Mouse (Mus musculus) 416B (cell line): ENCODE results near the gene Narfl.
"Not testable (repeated sequence)": the region's sequence is repeated elsewhere in the genome, so short reads cannot be mapped to it uniquely, and the experiment has no call there.

Experiments
- DNase-seq: peaks from one replicate; pipeline ENCODE4 v3.0.0; 2011; ENCODE audit warnings: low read depth

Gene Narfl

GRCm38 (mm10) chr17:25802825-25803517 is 29.4 kb downstream of the Narfl start:
- peak; percentile 52 for DNase-seq

- no peak for DNase-seq
Observed at GRCm38 (mm10) chr17:25806507-25806906, 32.9 kb downstream of the Narfl start.

DNA sequence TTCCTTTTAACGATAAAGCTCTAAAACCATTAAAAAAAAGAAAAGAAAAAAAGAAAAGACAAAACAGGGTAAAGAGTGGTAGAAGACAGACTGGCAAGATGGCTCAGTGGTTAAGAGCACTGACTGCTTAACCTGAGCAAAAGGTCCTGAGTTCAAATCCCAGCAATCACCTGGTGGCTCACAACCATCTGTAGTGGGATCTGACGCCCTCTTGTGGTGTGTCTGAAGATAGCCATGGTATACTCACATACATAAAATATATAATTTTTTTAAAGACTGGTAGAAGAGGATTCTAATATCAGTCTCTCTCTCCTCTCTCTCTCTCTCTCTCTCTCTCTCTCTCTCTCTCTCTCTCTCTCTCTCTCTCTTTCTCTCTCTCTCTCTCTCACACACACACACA is 33.9 kb downstream of the Narfl start:
- not testable (repeated sequence) for DNase-seq

GRCm38 (mm10) chr17:25808028-25808427 is 34.5 kb downstream of the Narfl start:
- no peak for DNase-seq

- no peak for DNase-seq
Observed at GRCm38 (mm10) chr17:25808789-25809605, 35.4 kb downstream of the Narfl start, which contains the start of gene Fbxl16. Gene Fbxl16 (plus strand): TSS chr17:25809085.

DNA sequence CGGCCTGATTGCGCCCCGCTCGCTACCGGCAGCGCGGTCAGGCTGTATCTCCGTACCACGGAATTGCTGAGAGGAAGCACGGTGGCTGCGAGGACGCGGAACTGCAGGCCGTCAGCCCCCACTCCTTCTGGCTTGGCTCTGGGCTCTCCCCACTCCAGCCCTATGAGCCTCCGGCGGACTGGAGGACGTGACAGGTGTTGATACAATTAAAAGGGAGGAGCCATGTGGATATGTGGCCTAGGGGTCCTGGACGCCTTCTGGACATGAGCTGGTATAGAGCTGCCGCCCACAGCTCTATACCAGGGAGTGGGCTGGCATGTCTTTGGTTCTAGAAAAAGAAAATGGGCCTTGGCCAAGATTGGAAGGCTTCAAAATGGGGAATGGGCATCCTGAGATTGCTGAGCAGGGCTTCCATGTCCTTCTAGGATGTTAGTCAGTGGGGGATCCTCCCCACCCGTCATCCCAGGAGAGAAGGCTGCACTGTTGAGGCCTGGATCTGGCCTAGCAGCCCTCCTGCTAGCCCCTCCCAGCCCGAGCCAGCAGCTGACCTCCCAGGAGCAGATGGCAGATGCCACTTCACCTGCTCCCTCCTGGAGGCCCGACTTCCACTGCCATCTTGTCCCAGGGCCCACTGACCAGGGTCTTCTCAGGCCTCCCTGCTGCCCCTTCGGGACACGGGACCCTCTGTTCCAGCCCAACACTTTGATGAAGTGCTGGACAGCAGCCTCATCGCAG is 36.2 kb downstream of the Narfl start:
- no peak for DNase-seq

GRCm38 (mm10) chr17:25810890-25811289 is 37.3 kb downstream of the Narfl start:
- no peak for DNase-seq

GRCm38 (mm10) chr17:25813471-25813870 is 39.9 kb downstream of the Narfl start:
- peak; percentile 26 for DNase-seq

GRCm38 (mm10) chr17:25817662-25818061 is 44.1 kb downstream of the Narfl start:
- DNase-seq, result no peak

DNA sequence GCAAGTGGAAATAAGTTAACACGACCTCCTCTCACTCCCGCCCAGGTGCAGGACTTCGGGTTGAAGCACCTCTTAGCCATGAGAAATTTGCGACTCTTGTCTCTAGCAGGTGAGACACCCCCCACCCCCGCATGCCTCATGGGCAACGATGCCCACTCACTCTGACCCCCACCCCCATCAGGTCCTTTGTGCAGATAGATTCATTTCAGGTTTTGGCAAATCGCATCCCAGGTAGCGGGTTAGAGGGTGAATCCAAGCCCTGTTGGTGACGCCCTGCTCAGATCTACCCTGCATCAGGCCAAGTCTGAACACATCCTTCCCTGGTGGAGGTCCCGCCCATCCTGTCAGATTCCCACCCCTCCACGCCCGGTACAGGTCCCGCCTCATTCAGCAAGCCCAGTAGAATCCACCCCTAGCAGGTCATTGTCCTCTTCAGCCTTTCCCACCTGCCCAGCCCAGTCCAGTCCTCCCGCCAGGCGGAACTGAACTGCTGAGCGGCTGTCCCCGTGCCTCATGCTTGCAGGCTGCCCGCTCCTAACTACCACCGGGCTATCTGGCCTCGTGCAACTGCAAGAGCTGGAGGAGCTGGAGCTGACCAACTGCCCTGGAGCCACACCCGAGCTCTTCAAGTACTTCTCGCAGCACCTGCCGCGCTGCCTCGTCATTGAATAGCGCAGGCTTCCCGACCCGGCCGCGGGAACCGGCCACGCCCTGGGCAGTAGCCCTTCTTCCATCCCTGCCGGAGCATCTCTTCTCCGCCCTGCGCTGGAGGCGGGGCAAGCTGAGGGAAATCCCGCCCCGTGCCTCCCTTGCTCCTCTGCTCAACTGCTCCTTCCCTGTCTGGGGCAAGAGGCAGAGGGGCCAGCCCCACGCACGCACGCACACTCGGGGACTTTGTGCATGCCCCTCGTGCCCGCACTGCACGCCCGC is 45.5 kb downstream of the Narfl start:
- no peak for DNase-seq

DNA sequence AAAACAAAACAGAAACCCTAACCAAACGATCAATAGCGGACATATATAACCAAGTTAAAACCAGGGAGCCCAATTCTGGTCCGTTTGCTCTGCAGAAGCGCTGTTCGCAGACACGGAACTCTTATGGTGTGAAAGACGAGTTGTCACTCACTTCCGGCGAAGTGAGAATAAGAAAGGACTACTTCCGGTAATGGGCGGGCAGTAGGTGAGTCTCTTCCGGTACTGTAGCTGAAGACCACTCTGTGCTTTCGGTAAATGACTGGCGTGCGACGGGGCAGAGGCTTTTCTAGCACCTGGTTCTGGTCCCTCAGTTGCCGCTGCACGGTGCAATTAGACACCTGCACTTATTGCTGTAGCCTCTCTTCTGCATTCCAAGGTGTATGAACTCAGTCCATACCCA is 49.9 kb downstream of the Narfl start, which contains the start of gene Wdr24:
Gene Wdr24, plus strand, starts transcription at position 176 of the 400 bp plus-strand sequence.
- peak; percentile 95 for DNase-seq

DNA sequence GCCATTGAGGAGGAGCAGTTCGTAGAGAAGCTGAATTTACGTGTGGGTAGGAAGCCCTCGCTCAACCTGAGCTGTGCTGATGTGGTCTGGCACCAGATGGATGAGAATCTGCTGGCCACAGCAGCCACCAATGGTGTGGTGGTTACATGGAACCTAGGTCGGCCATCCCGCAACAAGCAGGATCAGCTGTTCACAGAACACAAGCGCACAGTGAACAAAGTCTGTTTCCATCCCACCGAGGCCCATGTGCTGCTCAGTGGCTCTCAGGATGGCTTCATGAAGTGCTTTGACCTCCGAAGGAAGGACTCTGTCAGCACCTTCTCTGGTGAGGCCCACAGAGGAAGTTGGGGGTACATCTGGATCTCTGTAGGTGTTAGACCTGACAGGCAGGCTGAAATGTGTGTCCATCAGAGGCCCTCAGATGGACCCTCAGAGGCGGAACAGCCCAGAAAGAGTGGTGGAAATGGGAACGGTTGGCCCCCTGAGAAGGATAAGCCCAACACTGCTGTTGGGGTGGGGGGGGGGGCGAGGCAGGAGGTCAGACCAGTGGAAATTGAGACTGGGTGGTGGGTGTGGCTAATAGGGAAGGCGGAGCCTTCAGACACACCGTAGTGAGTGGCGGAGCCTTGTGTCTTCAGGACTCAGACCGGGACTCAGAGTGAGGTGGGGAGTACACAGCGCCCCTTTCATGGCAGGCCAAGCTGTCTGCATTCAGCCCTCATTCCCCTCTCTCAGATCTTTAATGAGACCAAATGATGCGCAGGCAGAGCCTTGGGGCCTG is 51.0 kb downstream of the Narfl start:
- no peak for DNase-seq

DNA sequence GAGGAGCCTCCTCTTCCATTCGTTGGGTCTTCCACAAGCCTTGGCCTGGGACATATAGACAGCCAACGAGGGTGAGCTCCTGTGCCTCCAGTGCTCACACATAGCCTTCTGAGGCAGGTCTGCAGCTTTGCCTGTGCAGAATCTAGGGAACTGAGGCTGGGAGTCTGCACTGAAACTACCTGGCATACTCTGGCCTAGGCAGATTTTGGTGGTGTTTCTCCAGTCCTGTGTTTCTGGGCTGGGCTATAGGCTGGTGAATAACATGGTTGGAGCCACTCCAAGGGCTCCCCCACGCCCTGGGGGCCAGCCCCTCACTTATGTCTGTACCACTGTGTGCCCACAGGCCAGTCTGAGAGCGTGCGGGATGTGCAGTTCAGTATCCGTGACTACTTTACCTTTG is 51.7 kb downstream of the Narfl start:
- no peak for DNase-seq

- no peak for DNase-seq
Observed at GRCm38 (mm10) chr17:25825984-25826570, 52.5 kb downstream of the Narfl start.

DNA sequence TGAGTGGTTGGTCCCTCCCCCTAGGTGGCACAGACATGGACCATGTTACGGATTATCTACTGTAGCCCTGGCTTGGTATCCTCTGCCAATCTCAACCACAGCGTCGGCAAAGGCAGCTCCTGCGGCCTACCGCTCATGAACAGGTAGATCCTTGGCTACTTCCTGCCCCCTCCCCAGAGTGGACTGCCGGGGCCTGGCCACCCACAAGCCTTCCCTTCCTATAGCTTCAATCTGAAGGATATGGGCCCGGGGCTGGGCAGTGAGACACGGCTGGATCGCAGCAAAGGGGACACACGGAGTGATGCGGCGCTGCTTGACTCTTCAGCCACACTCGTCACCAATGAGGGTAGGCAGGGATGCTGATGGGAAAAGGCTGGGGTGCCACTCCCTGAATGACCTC is 53.4 kb downstream of the Narfl start:
- no peak for DNase-seq

GRCm38 (mm10) chr17:25827546-25828222 is 54.1 kb downstream of the Narfl start:
- no peak for DNase-seq

- DNase-seq, result no peak
Observed at GRCm38 (mm10) chr17:25828223-25828594, 54.6 kb downstream of the Narfl start.

GRCm38 (mm10) chr17:25828712-25829557 is 55.4 kb downstream of the Narfl start, which contains the start of gene Jmjd8:
Gene Jmjd8 (plus strand): TSS chr17:25828867.
- DNase-seq, result no peak

- DNase-seq, result no peak
Observed at GRCm38 (mm10) chr17:25829558-25830017, 56.0 kb downstream of the Narfl start.
